Mouse (Mus musculus) frontal cortex, postnatal 10 days (tissue): ENCODE measurements at regions not wholly inside any gene's neighbourhood (a gene's known extent, or its start where the extent isn't known, plus 50 kb on each side); places are given as distances from the start of the nearest gene placed in this dataset.

Experiments used
- DNase-seq, 2 experiments: peaks; one replicate each; pipeline ENCODE4 v3.0.0; 2022; ENCODE audit warnings: low spot score in 2 of 2, mixed read lengths in 1 of 2

DNA sequence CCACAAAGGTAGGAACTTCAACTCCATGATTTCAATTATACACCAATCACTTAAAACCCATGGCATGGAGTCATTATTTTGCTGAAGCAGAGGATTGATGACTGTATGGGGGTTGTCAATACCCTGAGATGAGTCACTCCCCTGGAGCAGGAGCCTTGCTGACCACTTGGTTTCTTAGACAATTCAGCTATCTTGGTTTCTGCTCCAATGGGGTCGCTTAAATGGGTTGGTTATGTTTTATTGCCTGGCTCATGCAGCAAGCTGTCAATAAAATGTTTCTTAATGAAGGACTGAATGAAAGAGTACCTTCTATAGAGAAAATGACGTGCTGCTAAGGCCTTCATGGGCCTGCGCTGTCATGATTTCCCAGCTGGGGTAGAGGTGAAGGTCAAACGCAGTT is 110.0 kb upstream of the Prickle1 start:
- DNase-seq: no peak

DNA sequence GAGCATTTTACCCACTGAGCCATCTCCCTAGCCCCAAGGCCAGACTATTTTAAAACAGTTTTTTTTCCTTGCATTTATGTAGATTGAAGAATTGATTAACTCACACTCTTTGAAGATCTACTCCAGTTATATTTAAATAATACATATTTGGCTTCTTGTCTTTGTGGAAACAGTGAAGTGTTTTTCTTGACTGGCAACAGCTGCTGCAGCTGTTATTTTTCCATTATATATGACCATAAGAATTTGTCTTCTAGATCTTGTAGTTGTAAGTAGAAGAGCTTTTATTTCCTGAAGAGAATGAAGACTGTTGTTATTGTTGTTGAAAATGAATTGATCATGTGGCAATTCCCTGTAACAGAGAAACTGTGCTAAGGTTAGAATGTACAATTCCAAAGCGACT is 109.4 kb upstream of the Prickle1 start:
- DNase-seq: no peak

DNA sequence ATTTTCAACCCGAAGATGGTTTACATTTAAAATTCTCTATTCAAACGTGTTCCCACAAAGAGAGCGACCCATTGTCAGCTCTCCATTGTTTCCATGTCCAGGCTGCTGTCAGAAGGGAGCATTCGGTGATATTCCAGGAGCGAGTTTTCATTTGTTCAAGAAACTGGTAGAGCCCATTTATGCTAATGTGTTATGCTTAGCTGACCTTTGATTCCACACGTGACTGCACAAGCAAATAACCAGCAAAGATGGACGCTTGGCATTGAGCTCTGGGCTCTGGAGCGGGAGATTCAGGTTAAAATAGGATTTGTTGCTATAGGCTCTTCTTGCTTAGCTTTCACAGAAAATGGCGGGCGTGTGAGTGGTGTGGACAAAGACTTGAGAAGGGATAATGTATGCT is 105.3 kb upstream of the Prickle1 start:
- DNase-seq: no peak

DNA sequence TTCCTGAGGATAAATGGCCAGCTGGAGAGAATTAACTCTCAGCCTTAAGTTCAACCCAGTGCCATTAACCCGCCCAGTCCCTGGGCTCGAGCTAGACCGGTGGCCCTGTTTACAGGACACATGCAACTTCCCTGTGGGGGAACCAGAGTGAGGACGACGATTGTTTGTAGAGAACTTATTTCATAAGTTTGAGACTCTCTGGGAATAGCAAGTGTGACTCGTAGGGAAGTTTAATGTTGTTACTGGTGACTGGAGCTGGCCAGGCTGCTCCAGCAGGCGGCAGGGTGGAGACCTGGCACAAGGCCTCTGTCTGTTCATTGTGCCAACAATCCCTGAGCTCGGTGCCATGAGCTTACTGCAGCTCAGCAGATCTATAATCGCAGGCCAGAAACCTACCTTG is 104.3 kb upstream of the Prickle1 start:
- DNase-seq: peak in 1 of 2 experiments; percentile 19

DNA sequence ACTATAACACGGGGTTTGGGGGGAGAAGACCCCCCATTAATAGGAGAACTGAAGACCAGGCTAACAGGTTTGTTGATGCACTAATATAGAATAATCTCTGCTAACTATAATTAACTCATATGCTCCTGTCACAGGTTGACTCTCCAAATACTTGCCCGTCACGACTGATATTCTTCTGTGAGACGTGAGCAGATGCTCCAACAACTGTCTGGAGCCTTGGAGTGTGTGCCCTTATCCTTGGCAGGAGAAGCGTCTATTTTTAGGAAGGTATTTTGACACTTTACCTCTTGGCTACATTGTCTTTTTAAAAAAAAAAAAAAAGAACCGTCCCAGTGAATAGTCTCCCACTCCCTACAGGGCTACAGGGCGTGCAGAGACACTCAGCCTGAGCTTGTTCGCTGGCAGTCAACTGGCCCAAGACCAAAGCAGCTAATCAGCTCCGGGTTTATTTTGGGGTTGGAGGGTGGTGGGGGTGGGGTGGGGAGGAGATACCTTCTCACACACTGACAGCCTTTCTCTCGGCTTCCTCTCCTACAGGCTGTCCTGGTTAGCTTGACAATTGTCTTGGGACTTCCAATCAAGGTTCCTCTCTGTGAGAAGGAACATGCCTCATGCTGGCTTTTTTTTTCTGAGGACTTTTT is 102.6 kb upstream of the Prickle1 start:
- DNase-seq: no peak

DNA sequence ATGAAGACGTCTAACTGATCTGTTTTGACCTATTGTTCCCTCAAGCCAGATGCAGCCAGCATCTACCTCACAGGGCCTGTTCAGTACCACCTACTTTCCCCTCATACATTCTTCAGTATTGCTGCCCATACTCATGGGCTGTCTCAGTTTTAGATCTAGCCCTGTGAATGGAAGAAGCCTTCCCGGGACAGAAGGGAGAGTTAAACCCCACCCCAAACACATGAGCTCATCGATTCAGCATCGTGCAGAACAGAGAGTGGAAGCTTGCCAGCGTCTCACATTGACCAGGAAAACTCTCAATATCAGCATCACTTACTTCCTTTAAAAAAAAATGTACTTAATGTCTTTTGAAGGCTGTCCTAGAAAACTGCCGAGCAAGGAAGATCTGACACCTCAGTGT is 95.0 kb upstream of the Prickle1 start:
- no peak for DNase-seq

DNA sequence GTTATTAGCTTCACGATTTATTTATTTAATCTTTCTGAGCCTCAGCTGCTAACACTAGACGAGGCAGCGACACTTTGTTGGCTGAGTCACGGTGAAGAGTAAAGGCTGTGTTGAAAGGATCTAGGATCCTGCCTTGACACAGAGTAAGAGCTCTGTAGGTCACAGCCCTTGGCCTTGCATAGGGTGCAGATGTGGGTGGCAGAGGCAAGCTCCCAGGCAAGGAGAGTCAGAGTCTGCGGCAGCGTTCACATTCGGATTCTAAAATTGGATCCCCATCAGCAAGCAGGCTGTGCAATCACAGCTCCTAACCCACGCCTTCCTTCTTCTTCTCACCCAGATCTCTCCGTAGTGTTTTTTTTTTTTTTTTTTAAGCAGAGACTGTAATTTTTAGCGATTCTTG is 94.3 kb upstream of the Prickle1 start:
- DNase-seq: peak; percentile 33 to 50

DNA sequence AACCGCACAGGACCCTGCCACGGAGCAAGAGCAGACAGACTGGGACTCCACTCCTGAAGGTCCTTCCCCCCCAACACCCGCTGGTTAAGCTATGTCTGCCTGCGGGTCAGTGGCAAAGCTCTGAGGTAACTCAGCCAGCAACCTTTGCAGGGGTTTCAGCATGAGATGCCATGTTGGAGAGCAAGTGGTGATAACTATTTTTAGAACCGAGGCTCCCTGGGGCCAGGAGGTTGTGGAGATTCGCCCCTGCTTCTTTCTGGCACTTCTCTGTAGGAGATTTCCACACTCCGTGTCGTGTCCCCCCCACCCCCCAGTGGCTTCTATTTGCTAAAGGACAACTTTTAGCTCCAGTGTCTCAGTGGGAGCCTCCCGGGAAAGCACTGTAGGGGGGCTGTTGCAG is 90.7 kb upstream of the Prickle1 start:
- DNase-seq: no peak

DNA sequence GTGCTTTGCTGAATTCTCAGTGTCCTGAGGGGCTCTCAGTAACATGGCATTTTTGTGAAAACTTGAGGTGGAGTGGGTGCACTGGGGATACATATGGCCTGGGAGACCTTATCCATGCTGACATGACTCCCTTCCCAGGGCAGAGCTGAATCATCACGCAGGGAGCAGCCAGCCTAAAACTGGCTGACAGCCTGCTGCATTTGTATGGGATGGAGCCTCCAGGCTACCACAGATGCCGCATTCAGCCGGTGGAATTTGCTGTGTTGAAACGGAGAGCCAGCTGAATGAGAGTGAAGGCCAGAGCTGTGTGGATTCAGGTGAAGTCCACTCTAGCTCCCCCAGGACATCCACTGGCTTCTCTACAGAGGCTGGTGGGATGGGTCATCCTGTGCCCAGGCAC is 85.9 kb upstream of the Prickle1 start:
- no peak for DNase-seq

DNA sequence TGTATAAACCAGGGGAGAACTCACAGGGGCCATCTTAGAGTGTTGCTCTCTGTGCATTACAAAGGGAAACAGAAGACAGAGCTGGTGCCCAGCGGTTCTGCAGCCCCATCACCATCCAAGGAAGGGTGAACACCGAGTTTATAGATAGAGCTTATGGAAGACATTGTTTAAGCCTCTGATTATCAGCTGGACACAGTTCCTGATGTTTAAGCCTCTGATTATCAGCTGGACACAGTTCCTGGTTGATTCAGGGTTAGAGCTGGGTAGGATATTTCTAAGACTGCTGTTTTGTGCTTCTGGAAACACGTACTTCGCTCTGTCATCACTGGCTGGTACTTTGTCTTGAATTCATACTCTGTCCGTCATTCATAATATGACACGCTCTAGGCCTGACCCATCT is 79.9 kb upstream of the Prickle1 start:
- no peak for DNase-seq

DNA sequence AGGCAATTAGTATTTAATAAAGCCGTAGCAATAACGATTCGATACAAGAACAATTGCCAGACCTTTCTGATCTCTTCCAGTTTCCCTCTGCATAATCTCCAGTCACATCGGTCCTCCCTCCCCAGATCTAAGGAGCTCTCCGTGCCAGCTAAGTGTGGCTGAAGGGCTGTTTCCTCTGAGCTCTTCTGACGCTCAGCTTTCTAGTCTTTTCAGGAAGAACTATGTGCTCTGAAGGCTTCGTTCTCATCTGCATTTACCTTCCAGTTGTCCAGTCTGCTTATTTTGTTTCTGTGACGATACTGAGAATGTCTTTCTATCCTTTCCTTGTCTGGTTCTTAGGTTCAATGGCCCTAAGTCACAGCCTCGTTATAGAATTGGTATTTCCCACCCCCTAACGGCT is 78.3 kb upstream of the Prickle1 start:
- no peak for DNase-seq

DNA sequence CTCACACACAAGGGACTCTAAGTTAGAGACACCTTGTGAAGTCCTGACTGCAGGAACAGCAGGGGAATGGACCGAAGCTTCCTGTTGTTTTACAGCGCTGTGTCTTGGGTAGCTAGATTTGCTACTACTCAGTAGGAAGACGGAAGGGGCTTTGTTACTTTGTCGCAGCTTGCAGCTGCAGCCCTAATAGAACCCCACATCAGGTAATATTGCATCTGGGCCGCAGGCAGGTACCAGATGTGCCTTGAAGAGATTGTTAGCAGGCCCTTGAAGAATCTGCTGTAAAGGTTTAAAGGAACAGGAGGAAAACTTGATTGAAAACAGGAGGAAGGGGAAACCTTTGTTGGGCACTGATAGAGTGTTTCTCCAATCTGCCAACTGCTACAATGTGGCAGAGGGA is 68.2 kb upstream of the Prickle1 start:
- no peak for DNase-seq

DNA sequence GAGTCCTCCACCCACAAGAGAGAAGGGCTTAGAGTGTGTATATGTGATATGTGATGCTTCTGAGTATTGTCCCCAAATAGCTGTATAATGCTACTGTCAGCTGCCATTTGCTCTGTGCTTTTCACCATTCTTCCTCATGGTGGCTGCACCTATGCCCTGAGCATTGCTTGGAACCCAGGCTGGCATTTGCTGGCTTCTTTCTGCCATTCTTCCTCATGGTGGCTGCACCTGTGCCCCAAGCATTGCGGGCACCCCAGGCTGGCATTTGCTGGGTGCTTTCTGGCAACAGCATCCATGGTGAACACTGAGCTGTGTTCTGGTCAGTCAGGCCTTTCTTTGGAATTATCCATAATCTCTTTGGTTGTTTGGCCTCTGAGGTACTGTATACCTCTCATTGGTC is 66.9 kb upstream of the Prickle1 start:
- no peak for DNase-seq

DNA sequence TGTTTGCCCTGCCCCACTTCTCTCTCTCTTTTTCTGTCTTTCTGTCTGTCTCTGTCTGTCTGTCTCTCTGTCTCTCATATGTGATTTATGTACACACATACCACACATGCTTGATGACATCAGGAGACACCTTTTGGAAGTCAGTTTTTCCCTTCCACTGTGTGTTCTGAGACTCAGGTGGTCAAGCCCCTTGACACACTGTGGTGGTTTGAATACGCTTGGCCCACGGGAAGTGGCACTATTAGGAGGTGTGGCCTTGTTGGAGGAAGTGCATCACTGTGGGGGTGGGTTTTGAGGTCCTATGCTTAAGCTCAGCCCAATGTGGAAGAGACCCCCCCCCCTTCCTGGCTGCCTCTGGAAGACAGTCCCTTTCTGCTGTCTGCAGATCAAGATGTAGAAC is 66.1 kb upstream of the Prickle1 start:
- DNase-seq: no peak

DNA sequence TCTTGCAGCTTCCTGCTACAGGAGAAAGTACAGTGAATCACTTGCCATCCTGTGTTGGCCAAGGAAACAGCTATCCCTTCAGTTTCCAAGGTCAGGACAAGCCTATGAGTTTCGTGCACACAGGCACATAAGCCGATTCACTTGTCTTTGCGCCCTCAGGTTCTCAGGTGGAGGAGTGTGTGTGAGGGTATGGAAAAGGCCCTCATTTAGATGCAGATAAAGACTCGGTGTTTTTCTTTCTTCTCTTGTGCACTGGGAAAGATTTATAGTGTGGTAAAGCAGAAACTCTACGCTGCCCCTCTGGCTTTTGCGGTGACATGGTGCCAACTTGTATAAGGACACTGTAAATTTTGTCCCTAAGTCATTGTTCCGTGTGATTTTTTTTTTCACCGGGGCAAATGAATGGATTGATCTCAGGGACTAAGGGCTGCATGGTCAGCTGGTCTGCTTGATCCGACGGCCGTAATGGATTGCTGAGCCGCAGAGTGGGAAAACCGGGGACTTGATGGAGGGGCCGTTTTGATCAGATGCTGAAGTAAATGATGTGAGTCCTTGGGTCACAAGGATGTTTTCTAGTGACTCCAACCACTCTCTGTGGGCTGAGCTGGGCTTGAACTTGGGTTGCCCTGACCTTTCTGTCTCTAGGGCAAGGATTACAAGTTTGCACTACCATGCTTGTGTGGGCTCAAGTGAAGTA is 65.4 kb upstream of the Prickle1 start:
- no peak for DNase-seq

DNA sequence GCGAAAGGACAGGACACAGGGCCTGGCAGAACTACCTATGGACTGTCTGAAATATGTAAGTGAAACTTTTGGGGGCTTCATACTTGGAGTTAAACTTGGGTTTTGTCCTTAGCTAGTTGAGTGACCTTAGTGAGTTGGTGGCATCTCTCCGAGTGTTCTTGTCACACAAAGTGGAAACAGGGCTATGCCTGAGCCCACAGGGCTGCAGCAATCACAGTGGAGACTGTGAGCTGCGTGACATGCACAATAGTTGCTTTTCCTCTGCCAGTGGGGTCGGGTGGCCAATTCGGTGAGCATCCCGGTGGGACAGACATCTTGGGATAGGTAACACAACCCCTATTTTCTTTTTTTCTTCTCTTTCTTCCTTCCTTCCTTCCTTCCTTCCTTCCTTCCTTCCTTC is 61.5 kb upstream of the Prickle1 start:
- no peak for DNase-seq

DNA sequence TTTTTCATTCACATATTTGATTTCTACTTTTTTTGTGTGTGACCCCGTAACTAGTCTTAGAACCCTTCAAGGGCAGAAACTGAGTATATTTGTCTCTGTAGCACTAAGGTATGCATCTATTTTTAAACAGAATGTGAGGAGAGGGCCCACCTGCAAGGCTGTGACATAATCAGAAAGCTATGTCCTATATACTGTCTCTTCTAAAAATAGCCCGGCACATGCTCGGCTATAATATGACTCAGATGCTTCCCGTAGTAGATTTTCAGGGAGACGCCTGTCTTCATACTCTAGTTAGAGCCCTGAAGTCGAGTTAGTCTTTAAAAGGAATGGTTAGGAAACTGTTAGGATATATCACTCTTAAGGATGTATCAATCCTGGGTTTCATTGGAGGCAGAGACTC is 61.0 kb upstream of the Prickle1 start:
- DNase-seq: no peak

DNA sequence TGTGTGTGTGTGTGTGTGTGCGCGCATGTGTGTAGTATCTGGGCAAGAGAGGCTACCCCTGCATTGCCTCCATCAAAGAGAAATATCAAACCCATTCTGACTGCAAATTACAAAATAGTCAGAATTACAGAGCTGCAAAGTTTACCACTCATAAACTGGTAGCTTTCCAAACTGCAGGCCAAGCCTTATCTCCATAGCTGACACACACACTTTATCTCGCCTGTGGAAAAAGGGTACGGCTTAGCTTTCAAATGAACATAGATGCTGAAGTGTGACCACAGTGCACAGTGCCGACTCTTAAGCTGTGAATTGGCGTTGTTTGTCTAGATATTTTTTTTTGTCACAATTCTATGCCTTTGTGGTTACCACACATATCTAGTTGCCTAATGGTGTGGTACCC is 60.1 kb upstream of the Prickle1 start:
- DNase-seq: no peak

DNA sequence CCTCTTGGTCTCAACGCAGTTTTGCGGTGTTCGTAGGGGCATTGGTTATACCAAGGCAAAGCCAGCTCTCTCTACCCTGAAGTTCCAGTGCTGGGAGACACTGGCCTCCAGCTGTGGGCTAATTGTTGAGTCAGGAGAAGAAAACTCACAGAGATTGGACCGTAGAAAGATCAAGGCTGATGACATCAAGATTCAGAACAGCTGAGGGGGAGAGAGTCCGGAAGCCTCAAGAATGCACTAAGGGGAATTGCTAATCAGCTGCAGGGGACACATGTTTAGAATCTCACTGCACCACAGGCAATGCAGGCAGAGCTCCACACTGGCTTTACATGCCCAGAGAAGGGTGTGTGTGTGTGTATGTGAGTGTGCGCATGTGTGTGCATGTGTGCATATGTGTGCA is 59.6 kb upstream of the Prickle1 start:
- no peak for DNase-seq

DNA sequence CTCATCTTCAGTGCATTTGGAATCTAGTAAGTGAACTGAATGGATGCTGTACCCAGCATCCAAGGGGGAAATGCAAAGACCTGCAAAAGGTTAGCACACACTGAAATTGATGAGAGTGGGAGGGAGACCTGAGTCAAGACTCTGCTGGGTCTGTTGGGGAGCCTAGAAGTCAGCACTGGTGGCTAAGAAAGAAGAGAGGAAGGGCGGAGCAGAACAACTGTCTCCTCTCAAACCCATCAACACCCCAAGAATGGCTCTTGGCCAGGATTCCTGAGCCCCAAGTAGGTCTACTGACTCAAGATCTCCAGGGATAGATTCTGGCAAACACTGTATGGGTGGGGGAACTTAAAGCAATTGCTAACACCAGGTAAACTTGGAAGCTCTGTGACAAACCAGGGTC is 57.7 kb upstream of the Prickle1 start:
- DNase-seq: no peak

DNA sequence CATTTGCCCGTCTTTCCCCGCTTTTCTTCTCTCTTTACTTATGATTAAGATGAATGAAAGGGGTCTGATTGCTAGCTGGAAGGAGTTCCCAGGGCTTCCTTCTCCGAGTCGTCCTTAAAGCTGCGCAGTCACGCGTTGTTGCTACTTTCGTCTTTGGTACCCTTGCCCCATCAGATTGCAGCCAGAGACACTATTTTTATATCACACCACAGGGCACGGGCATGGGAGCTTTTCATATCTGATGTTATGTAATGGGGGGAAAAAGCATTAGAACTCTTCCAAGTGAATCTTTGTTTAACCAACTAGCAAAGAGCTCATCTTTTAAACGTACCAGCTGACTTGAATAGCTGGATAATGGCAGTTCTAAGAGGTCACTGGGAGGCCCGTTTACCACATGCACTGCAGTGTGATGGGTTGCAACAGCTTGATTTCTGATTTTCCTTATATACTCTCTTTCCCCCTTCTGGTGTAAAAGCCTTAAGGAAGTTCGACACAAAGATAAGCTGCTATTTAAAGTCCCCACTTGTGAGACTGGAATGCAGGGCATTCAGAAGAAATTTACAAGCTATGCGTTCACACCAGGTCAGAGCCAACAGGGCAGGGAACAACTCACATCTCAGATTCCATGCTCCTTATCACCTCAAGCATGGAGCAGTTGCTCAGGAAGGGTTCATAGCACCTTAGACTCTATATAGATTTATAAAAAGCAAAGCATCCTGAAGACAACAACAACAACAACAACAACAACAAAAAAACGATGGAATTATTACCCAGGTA is 55.5 kb upstream of the Prickle1 start:
- no peak for DNase-seq

DNA sequence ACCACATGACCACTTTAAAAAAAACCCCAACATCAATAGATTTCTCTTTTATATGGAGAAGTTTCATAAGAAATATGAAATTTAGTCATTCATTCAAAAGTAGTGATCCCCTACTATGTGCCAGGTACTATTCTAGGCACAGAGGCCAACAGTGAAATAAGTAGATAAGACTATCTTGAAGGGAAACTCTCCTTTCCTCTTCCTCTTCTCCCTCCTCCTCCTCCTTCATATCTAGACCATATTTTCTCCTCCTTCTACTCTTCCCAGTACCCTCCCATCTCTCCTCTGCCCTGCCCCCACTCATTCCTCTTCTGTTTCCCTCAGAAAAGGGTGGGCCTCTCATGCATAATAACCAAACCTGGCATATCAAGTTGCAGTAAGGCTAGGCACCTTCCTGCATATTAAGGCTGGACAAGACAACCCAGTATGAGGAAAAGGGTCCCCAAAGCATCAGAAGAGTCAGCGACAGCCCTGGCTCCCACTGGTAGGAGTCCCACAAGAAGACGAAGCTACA is 54.4 kb upstream of the Prickle1 start:
- no peak for DNase-seq

DNA sequence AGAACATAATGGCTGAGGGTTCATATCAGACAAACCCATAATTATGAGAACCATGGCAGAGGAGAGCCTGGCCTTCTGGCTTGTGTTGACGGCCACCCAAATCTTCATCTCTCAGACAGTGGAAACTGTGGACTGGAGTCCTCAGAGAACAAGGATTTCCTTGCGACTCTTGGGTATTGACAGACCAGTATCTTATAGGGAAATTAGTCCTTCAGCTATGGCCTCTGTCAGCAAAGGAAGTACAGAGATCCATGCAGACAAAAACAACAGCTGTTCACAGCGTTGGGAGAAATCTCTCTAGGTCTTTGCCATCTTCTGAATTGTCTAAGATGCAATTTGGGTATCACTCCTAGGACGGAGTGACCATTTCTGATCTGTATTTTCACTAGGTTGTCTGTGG is 53.0 kb upstream of the Prickle1 start:
- no peak for DNase-seq
